Mouse (Mus musculus) heart, embryonic 14.5 days (tissue): ENCODE results near the gene Enah. TPM values are rescaled to one million over a fixed set of nuclear protein-coding genes. Genes with fewer than 3 reads are reported as not detected.

Experiments
- ATAC-seq: fragments of 200-750 bp; cut with Nextera tagmentation; 2 replicates; pipeline ENCODE4 v1.8.0; 2017; ENCODE audit warnings: low read depth, moderate TSS enrichment; ENCODE audit not compliant: insufficient number of reproducible peaks, insufficient read depth, low FRiP score
- H3K27ac ChIP-seq, 2 experiments: fragments of 200-500 bp in 1 of 2; fragments of 300-500 bp in 1 of 2; sonication (generic) in 1 of 2; replicated peaks in 1 of 2; 2 replicates each; pipeline ENCODE4 v1.5.1; 2012 to 2014; ENCODE audit warnings: low read depth in 2 of 2, low read length in 2 of 2, control low read depth in 1 of 2, mild to moderate bottlenecking in 1 of 2, mixed read lengths in 1 of 2; ENCODE audit not compliant: control insufficient read depth in 1 of 2, insufficient read depth in 1 of 2
- H3K27me3 ChIP-seq: fragments of 300-500 bp; sonication (generic); 2 replicates; pipeline ENCODE4 v1.6.1; 2014; ENCODE audit warnings: mild to moderate bottlenecking, low read length, control low read depth; ENCODE audit not compliant: control insufficient read depth, insufficient read depth
- H3K36me3 ChIP-seq: fragments of 300-500 bp; sonication (generic); 2 replicates; pipeline ENCODE4 v1.6.1; 2014; ENCODE audit warnings: mild to moderate bottlenecking, control low read depth, low read length, mixed read lengths; ENCODE audit not compliant: control insufficient read depth, insufficient read depth
- H3K4me1 ChIP-seq, 2 experiments: fragments of 200-500 bp in 1 of 2; fragments of 300-500 bp in 1 of 2; sonication (generic) in 1 of 2; 2 replicates each; pipeline ENCODE4 v1.6.1; 2012 to 2014; ENCODE audit warnings: low read length in 2 of 2, control low read depth in 1 of 2, mixed read lengths in 1 of 2; ENCODE audit not compliant: control insufficient read depth in 2 of 2, insufficient read depth in 2 of 2
- H3K4me2 ChIP-seq: fragments of 300-500 bp; sonication (generic); 2 replicates; pipeline ENCODE4 v1.6.1; 2014; ENCODE audit warnings: mild to moderate bottlenecking, low read length
- H3K4me3 ChIP-seq, 2 experiments: fragments of 200-500 bp in 1 of 2; fragments of 300-500 bp in 1 of 2; sonication (generic) in 1 of 2; 2 replicates each; pipeline ENCODE4 v1.5.1; 2012 to 2014; ENCODE audit warnings: low read length in 2 of 2, mild to moderate bottlenecking in 2 of 2, control low read depth in 1 of 2, low read depth in 1 of 2, moderate library complexity in 1 of 2; ENCODE audit not compliant: control insufficient read depth in 1 of 2, insufficient read depth in 1 of 2
- H3K9ac ChIP-seq: fragments of 300-500 bp; sonication (generic); 2 replicates; pipeline ENCODE4 v1.6.1; 2014; ENCODE audit warnings: mild to moderate bottlenecking, low read length
- H3K9me3 ChIP-seq: fragments of 300-500 bp; sonication (generic); 2 replicates; pipeline ENCODE4 v1.6.1; 2016; ENCODE audit warnings: low read length, control low read depth; ENCODE audit not compliant: control insufficient read depth
- WGBS: fragments of 180-500 bp; shearing (Covaris S2); extraction: QIAGEN DNeasy Blood & Tissue Kit; methylation state at CpG from one replicate; pipeline ENCODE4 v1.1.7; 2014; 5-methylcytosine and 5-hydroxymethylcytosine counted together
- polyA plus RNA-seq: library from polyadenylated mRNA; unstranded; fragments of >200 nt; fragmentation: Nextera tagmentation; extraction: Ambion mirVana; gene quantifications from 2 replicates; pipeline ENCODE4 v1.2.1, GENCODE M21; 2014

The Enah gene
- polyA plus RNA-seq, 1 experiment from 2014 or later, result 26.1 TPM

GRCm38 (mm10) chr1:181958392-181958791 is 61.4 kb downstream of the Enah start:
- Histone ChIP-seq H3K27me3 (no peaks in the 10 kb centered on the region), H3K27ac (no peak overlapping the region), H3K9ac (no peak overlapping the region), H3K4me3 (no peak overlapping the region), H3K4me1 (no peaks in the 10 kb centered on the region), H3K4me2 (no peak overlapping the region), H3K36me3 (peaks cover 41% of the 10 kb centered on the region), H3K9me3 (no peaks in the 10 kb centered on the region)
- no peak for ATAC-seq
- WGBS, result 77% methylated on average over 1 of the region's 1 CpGs

GRCm38 (mm10) chr1:181957736-181958135 is 62.1 kb downstream of the Enah start:
- WGBS, result 97% methylated on average over 2 of the region's 2 CpGs
- no peak overlapping the region for H3K27ac ChIP-seq

GRCm38 (mm10) chr1:181953547-181953946 is 66.2 kb downstream of the Enah start:
- Histone ChIP-seq H3K4me2 (no peak overlapping the region), H3K36me3 (peaks cover 35% of the 10 kb centered on the region), H3K4me3 (no peak overlapping the region), H3K9ac (no peak overlapping the region), H3K4me1 (no peaks in the 10 kb centered on the region), H3K27me3 (no peaks in the 10 kb centered on the region), H3K9me3 (no peaks in the 10 kb centered on the region), H3K27ac (no peak overlapping the region)
- ATAC-seq, result no peak

More at GRCm38 (mm10) chr1:181957736-181958135, 62.1 kb downstream of the Enah start:
- ATAC-seq, result no peak
- Histone ChIP-seq H3K4me2 (no peak overlapping the region), H3K27me3 (no peaks in the 10 kb centered on the region), H3K4me1 (no peaks in the 10 kb centered on the region), H3K9ac (no peak overlapping the region), H3K4me3 (no peak overlapping the region), H3K36me3 (peaks cover 41% of the 10 kb centered on the region), H3K9me3 (no peaks in the 10 kb centered on the region)

GRCm38 (mm10) chr1:181951266-181951665 is 68.5 kb downstream of the Enah start:
- H3K4me3 ChIP-seq, result no peak overlapping the region
- H3K4me2 ChIP-seq, result no peak overlapping the region
- no peaks in the 10 kb centered on the region for H3K9me3 ChIP-seq
- H3K27ac ChIP-seq, result no peak overlapping the region
- H3K9ac ChIP-seq, result no peak overlapping the region
- no peak for ATAC-seq
- WGBS, result 77% methylated on average over 5 of the region's 5 CpGs
- H3K27me3 ChIP-seq, result no peaks in the 10 kb centered on the region
- H3K4me1 ChIP-seq, result no peaks in the 10 kb centered on the region
- H3K36me3 ChIP-seq, result peaks cover 19% of the 10 kb centered on the region

GRCm38 (mm10) chr1:181950721-181951120 is 69.1 kb downstream of the Enah start:
- 92% methylated on average over 9 of the region's 9 CpGs for WGBS
- H3K27ac ChIP-seq, result no peak overlapping the region
- H3K4me2 ChIP-seq, result no peak overlapping the region
- H3K4me3 ChIP-seq, result no peak overlapping the region
- H3K36me3 ChIP-seq, result peaks cover 14% of the 10 kb centered on the region
- no peaks in the 10 kb centered on the region for H3K4me1 ChIP-seq
- H3K9ac ChIP-seq, result no peak overlapping the region
- no peaks in the 10 kb centered on the region for H3K9me3 ChIP-seq
- ATAC-seq, result no peak
- H3K27me3 ChIP-seq, result no peaks in the 10 kb centered on the region

GRCm38 (mm10) chr1:181948191-181948590 is 71.6 kb downstream of the Enah start:
- Histone ChIP-seq H3K9me3 (no peaks in the 10 kb centered on the region), H3K4me2 (no peak overlapping the region), H3K9ac (no peak overlapping the region), H3K27me3 (no peaks in the 10 kb centered on the region), H3K4me1 (no peaks in the 10 kb centered on the region), H3K27ac (no peak overlapping the region), H3K4me3 (no peak overlapping the region), H3K36me3 (peaks cover 7% of the 10 kb centered on the region; the same call in 1 of the 2 replicates)
- WGBS, result 92% methylated on average over 3 of the region's 3 CpGs
- no peak for ATAC-seq

GRCm38 (mm10) chr1:181937064-181937463 is 82.7 kb downstream of the Enah start:
- Histone ChIP-seq H3K27me3 (no peaks in the 10 kb centered on the region), H3K36me3 (0 out of 2 replicates have a peak, but pooled peaks cover under 1% of the 10 kb centered on the region), H3K4me1 (peaks cover 0 to 18% of the 10 kb centered on the region in 2 experiments; a peak in 2 of 4 replicates), H3K9ac (no peak overlapping the region), H3K4me2 (no peak overlapping the region), H3K27ac (no peak overlapping the region), H3K4me3 (no peak overlapping the region), H3K9me3 (no peaks in the 10 kb centered on the region)
- WGBS, result 37% methylated on average over 2 of the region's 2 CpGs
- no peak for ATAC-seq

- Histone ChIP-seq H3K4me1 (peaks cover 2 to 7% of the 10 kb centered on the region in 2 experiments; a peak in 2 of 4 replicates), H3K9me3 (no peaks in the 10 kb centered on the region), H3K4me3 (no peak overlapping the region), H3K27me3 (no peaks in the 10 kb centered on the region), H3K27ac (0 out of 4 replicates have a peak overlapping the region, but pooled peaks of 1 of the 2 experiments have one; percentile 12), H3K36me3 (peaks cover 31% of the 10 kb centered on the region), H3K4me2 (no peak overlapping the region), H3K9ac (no peak overlapping the region)
- no peak for ATAC-seq
- 55% methylated on average over 5 of the region's 5 CpGs for WGBS
These were observed 91.4 kb downstream of the Enah start for GRCm38 (mm10) chr1:181928388-181928787.
